Mouse (Mus musculus): ENCODE measurements at regions not wholly inside any gene's neighbourhood (a gene's known extent, or its start where the extent isn't known, plus 50 kb on each side); places are given as distances from the start of the nearest gene placed in this dataset.

DNA sequence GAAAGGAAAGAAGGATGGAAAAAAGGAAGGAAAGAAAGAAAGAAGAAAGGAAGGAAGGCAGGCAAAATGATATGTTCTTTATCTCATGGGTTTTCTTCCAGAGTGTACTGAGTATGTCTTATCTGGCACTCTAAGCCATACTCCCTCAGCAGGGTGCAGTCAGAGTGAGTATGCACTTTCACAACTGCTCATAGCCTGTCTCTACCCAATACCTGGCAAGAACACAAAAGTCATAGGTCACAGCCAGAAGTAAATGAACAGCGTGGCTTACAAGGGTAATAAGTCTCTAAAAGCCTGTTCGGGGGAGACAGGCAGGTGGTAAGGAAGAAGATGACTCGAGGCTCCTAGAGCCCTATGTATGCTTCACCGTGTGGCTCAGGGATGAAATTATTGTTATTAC, 587.9 kb downstream of the Tmem182 start:
- no peak overlapping the region for H3K9ac ChIP-seq (ENCODE audit: low read depth, low read length)
- H3K27ac ChIP-seq (ENCODE audit: low read length), result no peak overlapping the region
- no peak overlapping the region for H3K4me3 ChIP-seq (ENCODE audit: low read depth, low read length)
- no peaks in the 10 kb centered on the region for H3K27me3 ChIP-seq (ENCODE audit: control insufficient read depth, insufficient read depth, low read depth, low read length)
- no peak overlapping the region for H3K4me2 ChIP-seq (ENCODE audit: low read length)
- no peaks in the 10 kb centered on the region for H3K9me3 ChIP-seq (replicated peaks; ENCODE audit: control insufficient read depth, low read length, poor library complexity, severe bottlenecking)
- 76% methylated on average over 4 of the region's 4 CpGs for WGBS
- H3K36me3 ChIP-seq (ENCODE audit: control insufficient read depth, insufficient read depth, low read length), result no peaks in the 10 kb centered on the region
- no peak for ATAC-seq
- peaks cover 19% of the 10 kb centered on the region for H3K4me1 ChIP-seq (ENCODE audit: control insufficient read depth, insufficient read depth, low read length)

DNA sequence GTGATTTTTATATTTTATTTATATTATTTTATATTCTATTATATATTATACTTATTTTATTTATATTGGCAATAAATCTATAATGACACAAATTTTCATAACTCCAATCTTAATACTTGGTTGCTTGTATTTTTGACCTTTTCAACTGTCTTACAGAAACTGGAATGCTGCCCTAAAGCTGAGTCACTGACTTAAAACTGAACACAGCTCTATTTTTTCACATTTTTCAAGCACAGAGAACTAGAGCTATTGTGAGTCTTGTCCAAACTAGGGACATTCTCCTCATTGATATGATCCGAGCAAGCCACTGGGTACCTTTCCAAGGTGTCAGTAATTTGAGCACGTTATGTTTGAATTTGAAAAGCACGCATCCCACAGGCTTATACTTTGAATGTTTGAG, 589.7 kb downstream of the Tmem182 start:
- WGBS, result 90% methylated on average over 3 of the region's 3 CpGs
- H3K4me3 ChIP-seq (ENCODE audit: low read depth, low read length), result no peak overlapping the region

DNA sequence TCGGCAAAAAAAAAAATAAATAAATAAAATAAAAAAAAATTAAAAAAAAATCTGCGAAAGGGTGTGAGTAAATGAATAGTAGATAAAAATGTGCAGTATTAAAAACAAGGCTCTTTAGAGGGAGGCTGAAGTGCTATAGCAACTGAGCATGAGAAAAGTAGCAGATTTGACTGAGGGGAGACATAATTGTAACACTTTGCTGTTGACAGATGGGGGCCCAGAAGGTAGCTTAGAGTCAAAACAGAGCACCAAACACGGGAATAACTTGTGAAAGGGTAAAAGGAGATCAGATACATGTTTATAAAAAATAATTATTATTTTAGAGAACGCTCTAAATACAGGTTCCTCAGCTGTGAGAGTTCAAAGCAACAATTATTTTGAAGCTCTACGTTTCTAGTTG, 605.1 kb downstream of the Tmem182 start:
- no peaks in the 10 kb centered on the region for H3K9me3 ChIP-seq (replicated peaks; ENCODE audit: control insufficient read depth, low read length, poor library complexity, severe bottlenecking)
- H3K27ac ChIP-seq (ENCODE audit: low read length), result no peak overlapping the region
- H3K27me3 ChIP-seq (ENCODE audit: control insufficient read depth, insufficient read depth, low read depth, low read length), result no peaks in the 10 kb centered on the region
- ATAC-seq, result no peak
- WGBS, result 90% methylated on average over 5 of the region's 5 CpGs
- no peak overlapping the region for H3K9ac ChIP-seq (ENCODE audit: low read depth, low read length)
- H3K4me1 ChIP-seq (ENCODE audit: control insufficient read depth, insufficient read depth, low read length), result no peaks in the 10 kb centered on the region
- no peak overlapping the region for H3K4me2 ChIP-seq (ENCODE audit: low read length)
- no peaks in the 10 kb centered on the region for H3K36me3 ChIP-seq (ENCODE audit: control insufficient read depth, insufficient read depth, low read length)
- no peak overlapping the region for H3K4me3 ChIP-seq (ENCODE audit: low read depth, low read length)

More for the DNA sequence above, 589.7 kb downstream of the Tmem182 start:
- Histone ChIP-seq H3K9me3 (replicated peaks; ENCODE audit: control insufficient read depth, low read length, poor library complexity, severe bottlenecking) (no peaks in the 10 kb centered on the region), H3K27me3 (ENCODE audit: control insufficient read depth, insufficient read depth, low read depth, low read length) (no peaks in the 10 kb centered on the region), H3K27ac (ENCODE audit: low read length) (no peak overlapping the region), H3K4me2 (ENCODE audit: low read length) (no peak overlapping the region), H3K9ac (ENCODE audit: low read depth, low read length) (no peak overlapping the region), H3K4me1 (ENCODE audit: control insufficient read depth, insufficient read depth, low read length) (peaks cover 13% of the 10 kb centered on the region), H3K36me3 (ENCODE audit: control insufficient read depth, insufficient read depth, low read length) (no peaks in the 10 kb centered on the region)
- ATAC-seq, result no peak

DNA sequence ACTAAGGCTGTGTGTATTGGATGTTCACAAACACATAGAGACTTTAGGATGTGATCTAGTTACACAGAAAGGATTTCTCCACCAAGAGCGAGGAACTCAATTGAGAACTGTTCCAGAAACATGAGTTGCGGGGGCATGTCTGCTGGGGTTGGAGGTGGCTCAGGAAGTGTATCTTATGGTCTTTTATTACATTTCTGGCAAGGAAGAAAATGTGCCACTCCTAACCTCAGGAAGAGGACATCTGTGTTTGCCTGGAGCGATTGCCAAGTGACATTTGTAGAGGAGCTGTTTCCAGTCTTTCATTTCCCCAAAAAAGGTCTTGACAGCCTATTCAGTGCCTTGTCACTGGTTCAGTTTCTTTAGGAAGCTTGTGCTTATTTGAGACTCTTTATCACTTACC, 606.2 kb downstream of the Tmem182 start:
- Histone ChIP-seq H3K4me2 (ENCODE audit: low read length) (no peak overlapping the region), H3K4me1 (ENCODE audit: control insufficient read depth, insufficient read depth, low read length) (no peaks in the 10 kb centered on the region), H3K27ac (ENCODE audit: low read length) (no peak overlapping the region), H3K4me3 (ENCODE audit: low read depth, low read length) (no peak overlapping the region), H3K27me3 (ENCODE audit: control insufficient read depth, insufficient read depth, low read depth, low read length) (no peaks in the 10 kb centered on the region), H3K36me3 (ENCODE audit: control insufficient read depth, insufficient read depth, low read length) (no peaks in the 10 kb centered on the region), H3K9ac (ENCODE audit: low read depth, low read length) (no peak overlapping the region), H3K9me3 (replicated peaks; ENCODE audit: control insufficient read depth, low read length, poor library complexity, severe bottlenecking) (no peaks in the 10 kb centered on the region)
- no peak for ATAC-seq
- WGBS, result 94% methylated on average over 3 of the region's 3 CpGs

DNA sequence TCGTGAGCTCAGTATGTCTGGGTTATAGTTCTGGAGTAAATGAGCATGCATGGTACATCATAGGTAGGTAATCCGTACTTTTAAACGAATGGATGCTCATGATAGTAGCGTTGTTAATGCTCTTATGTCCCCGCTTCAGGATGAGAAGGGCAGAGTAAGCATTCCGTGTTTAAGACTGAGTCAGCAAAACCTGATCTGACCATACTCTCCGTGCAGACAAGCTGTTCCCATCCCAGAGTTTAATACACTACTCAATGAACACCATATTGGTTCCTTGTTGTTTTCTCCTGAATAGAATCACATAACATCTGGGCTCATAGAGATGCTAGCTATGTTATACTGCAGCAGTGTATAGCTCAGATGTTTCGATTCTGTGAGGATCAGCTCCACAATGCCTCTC, 606.7 kb downstream of the Tmem182 start:
- WGBS, result 90% methylated on average over 8 of the region's 8 CpGs

DNA sequence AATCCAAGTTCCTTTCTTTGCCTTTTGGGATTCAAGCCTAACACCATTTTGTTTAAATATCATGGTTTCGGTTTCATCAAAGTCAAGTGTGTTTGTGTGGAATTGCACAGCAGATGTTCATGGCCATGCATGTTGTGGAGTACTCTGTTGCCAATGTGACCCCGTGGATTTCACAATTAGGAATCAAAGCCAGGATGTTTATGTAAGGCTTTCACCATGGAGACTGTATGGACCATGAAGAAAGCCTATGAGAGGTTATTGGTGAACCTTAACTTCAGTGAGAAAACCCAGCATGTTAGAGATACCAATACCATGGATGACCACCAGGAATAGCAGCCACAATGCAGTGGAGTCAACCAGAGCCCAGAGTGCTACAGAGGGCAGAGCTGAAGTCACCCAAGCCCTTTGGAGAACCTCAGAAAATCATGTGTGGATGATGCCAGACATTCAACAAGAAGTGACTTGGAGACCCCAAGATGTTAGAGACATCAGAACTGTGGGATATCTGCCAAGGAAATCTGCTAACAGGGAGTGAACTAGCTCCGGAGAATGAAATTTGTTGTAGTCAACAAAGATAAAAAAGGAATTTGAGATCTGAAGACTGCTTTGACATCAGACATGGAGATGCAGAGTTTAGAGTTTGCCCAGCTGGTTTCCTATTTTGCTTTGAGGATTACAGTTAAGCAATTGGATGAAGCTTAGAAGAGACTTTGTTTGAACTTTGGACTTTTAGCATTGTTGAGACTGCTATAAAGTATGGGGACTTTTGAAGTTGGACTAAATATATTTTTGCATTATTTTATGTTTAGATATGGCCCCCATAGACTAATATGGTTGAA, 615.3 kb downstream of the Tmem182 start:
- no peak for ATAC-seq
- no peak overlapping the region for H3K4me2 ChIP-seq (ENCODE audit: low read length)
- H3K9ac ChIP-seq (ENCODE audit: low read depth, low read length), result no peak overlapping the region
- H3K27me3 ChIP-seq (ENCODE audit: control insufficient read depth, insufficient read depth, low read depth, low read length), result no peaks in the 10 kb centered on the region
- H3K9me3 ChIP-seq (replicated peaks; ENCODE audit: control insufficient read depth, low read length, poor library complexity, severe bottlenecking), result no peaks in the 10 kb centered on the region
- H3K4me1 ChIP-seq (ENCODE audit: control insufficient read depth, insufficient read depth, low read length), result no peaks in the 10 kb centered on the region
- H3K36me3 ChIP-seq (ENCODE audit: control insufficient read depth, insufficient read depth, low read length), result no peaks in the 10 kb centered on the region
- H3K4me3 ChIP-seq (ENCODE audit: low read depth, low read length), result no peak overlapping the region
- 89% methylated on average over 3 of the region's 3 CpGs for WGBS
- no peak overlapping the region for H3K27ac ChIP-seq (ENCODE audit: low read length)

More for the DNA sequence above, 606.7 kb downstream of the Tmem182 start:
- H3K4me3 ChIP-seq (ENCODE audit: low read depth, low read length), result no peak overlapping the region
- no peaks in the 10 kb centered on the region for H3K36me3 ChIP-seq (ENCODE audit: control insufficient read depth, insufficient read depth, low read length)
- no peak overlapping the region for H3K27ac ChIP-seq (ENCODE audit: low read length)
- no peaks in the 10 kb centered on the region for H3K4me1 ChIP-seq (ENCODE audit: control insufficient read depth, insufficient read depth, low read length)
- ATAC-seq, result no peak
- no peak overlapping the region for H3K4me2 ChIP-seq (ENCODE audit: low read length)
- no peaks in the 10 kb centered on the region for H3K9me3 ChIP-seq (replicated peaks; ENCODE audit: control insufficient read depth, low read length, poor library complexity, severe bottlenecking)
- no peak overlapping the region for H3K9ac ChIP-seq (ENCODE audit: low read depth, low read length)
- H3K27me3 ChIP-seq (ENCODE audit: control insufficient read depth, insufficient read depth, low read depth, low read length), result no peaks in the 10 kb centered on the region

DNA sequence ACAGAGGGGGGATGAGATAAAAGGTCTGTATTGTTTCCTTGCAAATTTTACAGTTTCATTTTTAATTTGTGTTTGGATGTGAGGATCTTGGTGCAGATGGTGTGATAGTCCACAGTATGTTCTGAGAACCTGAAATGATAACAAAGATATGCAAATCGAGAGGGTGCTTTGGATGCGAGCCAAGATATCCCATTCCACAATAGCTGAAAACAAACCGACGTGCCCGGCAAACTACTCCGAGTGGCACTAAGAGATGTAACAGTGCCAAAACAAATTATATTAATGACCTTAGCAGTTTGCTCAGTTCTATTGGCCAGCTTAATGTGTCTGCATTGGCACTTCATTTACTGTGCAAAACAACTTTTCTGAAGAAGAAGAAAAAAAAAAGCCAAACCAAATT, 622.5 kb downstream of the Tmem182 start:
- 0 out of 2 replicates have a peak overlapping the region, but pooled peaks have one; percentile 20 for H3K27ac ChIP-seq (ENCODE audit: low read length)
- no peak overlapping the region for H3K4me3 ChIP-seq (ENCODE audit: low read depth, low read length)
- peaks cover 14% of the 10 kb centered on the region for H3K4me1 ChIP-seq (ENCODE audit: control insufficient read depth, insufficient read depth, low read length)
- no peak overlapping the region for H3K9ac ChIP-seq (ENCODE audit: low read depth, low read length)
- H3K27me3 ChIP-seq (ENCODE audit: control insufficient read depth, insufficient read depth, low read depth, low read length), result no peaks in the 10 kb centered on the region
- H3K36me3 ChIP-seq (ENCODE audit: control insufficient read depth, insufficient read depth, low read length), result no peaks in the 10 kb centered on the region
- ATAC-seq, result peak; percentile 60; the same call in 1 of the 2 replicates
- no peaks in the 10 kb centered on the region for H3K9me3 ChIP-seq (replicated peaks; ENCODE audit: control insufficient read depth, low read length, poor library complexity, severe bottlenecking)
- WGBS, result 10% methylated on average over 6 of the region's 6 CpGs
- no peak overlapping the region for H3K4me2 ChIP-seq (ENCODE audit: low read length)

DNA sequence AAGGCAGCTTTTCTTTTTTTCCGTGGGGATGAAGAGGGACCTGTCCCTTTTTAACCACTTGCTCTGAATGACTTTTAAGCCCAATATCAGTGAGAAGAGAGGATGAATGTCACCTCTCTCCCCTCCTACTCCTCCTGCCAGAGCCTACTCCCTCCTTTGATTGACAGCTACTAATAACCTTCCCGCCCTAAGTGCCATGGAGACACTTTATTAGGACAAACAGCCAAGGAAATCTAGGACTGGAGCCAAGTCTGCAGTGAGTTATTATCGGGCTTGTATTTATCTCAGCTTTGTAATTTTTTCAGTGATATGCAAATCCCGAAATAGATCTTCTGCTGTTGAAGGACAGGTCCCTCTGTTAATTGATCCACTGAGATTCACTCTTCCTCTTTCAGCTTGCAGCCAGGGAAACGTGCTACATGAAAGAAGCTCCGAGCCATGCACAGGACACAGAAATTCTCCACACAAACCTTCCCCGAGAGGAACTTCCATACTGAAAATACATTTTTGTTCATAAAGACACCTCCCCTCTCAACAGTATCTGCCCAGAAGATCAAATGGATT, 625.8 kb downstream of the Tmem182 start:
- Histone ChIP-seq H3K27ac (ENCODE audit: low read length) (peak overlapping the region; percentile 54; the same call in 1 of the 2 replicates), H3K4me1 (ENCODE audit: control insufficient read depth, insufficient read depth, low read length) (peaks cover 14% of the 10 kb centered on the region)
- WGBS, result 11% methylated on average over 7 of the region's 7 CpGs

DNA sequence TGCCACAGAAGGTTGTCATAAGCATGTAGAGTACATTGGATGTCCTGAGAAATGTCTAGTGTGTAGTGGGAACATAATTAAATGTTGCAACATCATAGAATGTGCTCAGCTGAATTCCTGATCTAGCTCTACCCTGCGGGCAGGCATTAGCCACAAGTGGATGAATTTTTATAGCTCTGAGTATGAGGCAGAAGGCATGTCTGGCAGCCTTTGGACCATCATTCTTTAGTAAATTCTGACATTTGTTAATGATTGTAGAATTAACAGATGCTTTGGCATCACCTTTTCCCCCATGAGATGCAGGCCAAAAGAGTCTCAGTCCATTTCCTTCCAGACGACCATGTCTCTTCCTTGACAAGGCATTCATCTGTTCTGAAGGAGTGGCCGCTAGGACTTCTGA, 630.0 kb downstream of the Tmem182 start:
- H3K27me3 ChIP-seq (ENCODE audit: control insufficient read depth, insufficient read depth, low read depth, low read length), result no peaks in the 10 kb centered on the region
- no peak overlapping the region for H3K4me2 ChIP-seq (ENCODE audit: low read length)
- peaks cover 14% of the 10 kb centered on the region for H3K4me1 ChIP-seq (ENCODE audit: control insufficient read depth, insufficient read depth, low read length)
- H3K9me3 ChIP-seq (replicated peaks; ENCODE audit: control insufficient read depth, low read length, poor library complexity, severe bottlenecking), result no peaks in the 10 kb centered on the region
- no peak overlapping the region for H3K9ac ChIP-seq (ENCODE audit: low read depth, low read length)
- H3K36me3 ChIP-seq (ENCODE audit: control insufficient read depth, insufficient read depth, low read length), result no peaks in the 10 kb centered on the region
- no peak for ATAC-seq
- H3K27ac ChIP-seq (ENCODE audit: low read length), result no peak overlapping the region
- no peak overlapping the region for H3K4me3 ChIP-seq (ENCODE audit: low read depth, low read length)
- WGBS, result 85% methylated on average over 3 of the region's 3 CpGs

More for the DNA sequence above, 625.8 kb downstream of the Tmem182 start:
- no peak overlapping the region for H3K9ac ChIP-seq (ENCODE audit: low read depth, low read length)
- H3K4me3 ChIP-seq (ENCODE audit: low read depth, low read length), result no peak overlapping the region
- no peaks in the 10 kb centered on the region for H3K27me3 ChIP-seq (ENCODE audit: control insufficient read depth, insufficient read depth, low read depth, low read length)
- H3K9me3 ChIP-seq (replicated peaks; ENCODE audit: control insufficient read depth, low read length, poor library complexity, severe bottlenecking), result no peaks in the 10 kb centered on the region
- no peaks in the 10 kb centered on the region for H3K36me3 ChIP-seq (ENCODE audit: control insufficient read depth, insufficient read depth, low read length)
- H3K4me2 ChIP-seq (ENCODE audit: low read length), result peak overlapping the region; percentile 31
- peak; percentile 79 for ATAC-seq

Measured in midbrain, embryonic 16.5 days (tissue).